In genomic region chr1:152660436-152660835, GRCm38 (mm10) we compare ENCODE assay signal across 33 mouse cellular contexts.
"Had no signal": no experiment of that assay in that cellular context is flagged by ENCODE, and none has a peak within 500 bp of the region (broad histone marks: within the 10 kb centered on the region; RNA-seq: fewer than 3 reads in every experiment).

No protein-coding gene starts in this region.

- H3K9ac ChIP-seq: heart, embryonic 12.5 days; heart, embryonic 13.5 days; heart, embryonic 15.5 days; hindbrain, embryonic 12.5 days; hindbrain, embryonic 13.5 days; hindbrain, embryonic 14.5 days; hindbrain, embryonic 15.5 days; intestine, embryonic 15.5 days; kidney, embryonic 15.5 days had no signal

- ATAC-seq: hindbrain, embryonic 16.5 days; hindbrain, postnatal 0 days; inflammation-experienced regulatory T-cells, adult 6 months; intestine, embryonic 15.5 days; intestine, embryonic 16.5 days; intestine, postnatal 0 days had no signal

- H3K4me2 ChIP-seq: heart, embryonic 11.5 days; heart, embryonic 12.5 days; heart, embryonic 13.5 days; heart, embryonic 15.5 days; hindbrain, embryonic 12.5 days; hindbrain, embryonic 13.5 days; hindbrain, embryonic 14.5 days; hindbrain, embryonic 15.5 days; intestine, embryonic 15.5 days; kidney, embryonic 15.5 days had no signal

- DNase-seq: heart, postnatal 10 days; heart, postnatal 4 days; kidney, adult 11 months; kidney, adult 18-20 months; kidney, adult 2 months; kidney, adult 8-10 months; kidney, adult 9 months; kidney, postnatal 10 days; kidney, postnatal 14 days; kidney, postnatal 25 days; kidney, postnatal 36 days; kidney, postnatal 4 days; layer of hippocampus, adult 9-11 months; layer of hippocampus, postnatal 36 days had no signal

- H3K27me3 ChIP-seq: heart, embryonic 12.5 days; heart, embryonic 13.5 days; heart, embryonic 15.5 days; hindbrain, embryonic 12.5 days; hindbrain, embryonic 13.5 days; hindbrain, embryonic 15.5 days; intestine, embryonic 15.5 days; kidney, embryonic 15.5 days had no signal

- H3K9me3 ChIP-seq: heart, embryonic 12.5 days; heart, embryonic 13.5 days; heart, embryonic 15.5 days; hindbrain, embryonic 10.5 days; hindbrain, embryonic 12.5 days; hindbrain, embryonic 13.5 days; hindbrain, embryonic 15.5 days; intestine, embryonic 15.5 days; kidney, embryonic 15.5 days had no signal

- H3K4me1 ChIP-seq: heart, embryonic 12.5 days; hindbrain, embryonic 10.5 days; hindbrain, embryonic 12.5 days; hindbrain, embryonic 13.5 days; hindbrain, embryonic 15.5 days; intestine, embryonic 15.5 days; kidney, embryonic 15.5 days had no signal

- H3K36me3 ChIP-seq: heart, embryonic 12.5 days; heart, embryonic 13.5 days; heart, embryonic 15.5 days; hindbrain, embryonic 10.5 days; hindbrain, embryonic 12.5 days; hindbrain, embryonic 13.5 days; hindbrain, embryonic 15.5 days; intestine, embryonic 15.5 days; kidney, embryonic 15.5 days had no signal

- H3K4me3 ChIP-seq: heart, embryonic 12.5 days; heart, embryonic 13.5 days; heart, embryonic 15.5 days; hindbrain, embryonic 10.5 days; hindbrain, embryonic 12.5 days; hindbrain, embryonic 13.5 days; hindbrain, embryonic 15.5 days; intestine, embryonic 15.5 days; kidney, embryonic 15.5 days; layer of hippocampus, adult 2 months; left cerebral cortex, adult 2 months had no signal

- H3K27ac ChIP-seq: heart, embryonic 13.5 days; heart, embryonic 15.5 days; hindbrain, embryonic 10.5 days; hindbrain, embryonic 12.5 days; hindbrain, embryonic 13.5 days; hindbrain, embryonic 14.5 days; hindbrain, embryonic 15.5 days; hindbrain, postnatal 0 days; intestine, embryonic 15.5 days; kidney, embryonic 15.5 days; kidney, postnatal 0 days; layer of hippocampus, adult 2 months; left cerebral cortex, adult 2 months had no signal
